Comparison of ENCODE assay signal across 8 mouse cellular contexts in genomic region chr15:85670789-85671700, GRCm38 (mm10).
A peak's percentile ranks its signal among the peaks of the same experiment; 100 is the strongest.
DNase-seq lines count a peak whose midpoint lies in the region; ATAC-seq and TF ChIP-seq lines count a peak whose summit lies in the region.

No protein-coding gene starts in this region.

- WGBS in embryonic facial prominence, embryonic 13.5 days: 0% methylated on average over 97 of the region's 141 CpGs
- WGBS in heart, embryonic 10.5 days: 2% methylated on average over 140 of the region's 141 CpGs
- under 1% methylated on average over 101 of the region's 141 CpGs for WGBS in kidney, embryonic 15.5 days
- WGBS in liver, adult 2 months: 1% methylated on average over 137 of the region's 141 CpGs
- under 1% methylated on average over 128 of the region's 141 CpGs for WGBS in thymus, adult 2 months

- no peak for TF ChIP-seq CTCF in liver, adult 2 months (IDR thresholded peaks at IDR 0.05; ENCODE audit: low read depth, low read length)
- TF ChIP-seq CTCF in thymus, adult 2 months (IDR thresholded peaks at IDR 0.05; ENCODE audit: borderline replicate concordance, control insufficient read depth, extremely low read depth, insufficient read depth, low read length, poor library complexity): no peak

- peaks cover 16% of the 10 kb centered on the region for H3K36me3 ChIP-seq in embryonic facial prominence, embryonic 13.5 days
- no peaks in the 10 kb centered on the region for H3K36me3 ChIP-seq in heart, embryonic 10.5 days
- peaks cover 22% of the 10 kb centered on the region for H3K36me3 ChIP-seq in kidney, embryonic 15.5 days
- no peaks in the 10 kb centered on the region for H3K36me3 ChIP-seq in liver, adult 2 months (ENCODE audit: control insufficient read depth, insufficient read depth, low read length)
- H3K36me3 ChIP-seq in thymus, adult 2 months (ENCODE audit: control insufficient read depth, insufficient read depth, low read length): no peaks in the 10 kb centered on the region; the same call in 1 of the 2 replicates

- peak; percentile 55; the same call in 1 of the 2 replicates for TF ChIP-seq POLR2A in liver, adult 2 months (IDR thresholded peaks at IDR 0.05; ENCODE audit: extremely low read depth, insufficient read depth, low read length)
- TF ChIP-seq POLR2A in thymus, adult 2 months (IDR thresholded peaks at IDR 0.05; ENCODE audit: control insufficient read depth, extremely low read depth, insufficient read depth, low read length, poor library complexity): 0 out of 2 replicates have a peak, but pooled peaks have one; percentile 24

- H3K27me3 ChIP-seq in embryonic facial prominence, embryonic 13.5 days: peaks cover 49% of the 10 kb centered on the region
- H3K27me3 ChIP-seq in heart, embryonic 10.5 days (ENCODE audit: insufficient read depth, poor library complexity, severe bottlenecking): peaks cover 95% of the 10 kb centered on the region
- peaks cover 5% of the 10 kb centered on the region; the same call in 1 of the 2 replicates for H3K27me3 ChIP-seq in kidney, embryonic 15.5 days
- H3K27me3 ChIP-seq in liver, adult 2 months (ENCODE audit: control insufficient read depth, insufficient read depth, low read length): no peaks in the 10 kb centered on the region
- no peaks in the 10 kb centered on the region for H3K27me3 ChIP-seq in thymus, adult 2 months (ENCODE audit: control insufficient read depth, insufficient read depth, low read length)

- peaks cover 51% of the 10 kb centered on the region for H3K4me1 ChIP-seq in embryonic facial prominence, embryonic 13.5 days
- H3K4me1 ChIP-seq in heart, embryonic 10.5 days: peaks cover 24% of the 10 kb centered on the region
- H3K4me1 ChIP-seq in kidney, embryonic 15.5 days: peaks cover 55% of the 10 kb centered on the region
- H3K4me1 ChIP-seq in liver, adult 2 months (ENCODE audit: control insufficient read depth, insufficient read depth, low read length): peaks cover 22% of the 10 kb centered on the region
- H3K4me1 ChIP-seq in thymus, adult 2 months (replicated peaks; ENCODE audit: control insufficient read depth, insufficient read depth, low read length): peaks cover 34% of the 10 kb centered on the region

- peak; percentile 92 for DNase-seq in retina, postnatal 1 day
- DNase-seq in retina, embryonic 14.5 days (ENCODE audit: low spot score): no peak
- DNase-seq in heart, embryonic 10.5 days (ENCODE audit: low spot score): no peak
- DNase-seq in liver, adult 2 months (ENCODE audit: extremely low read depth, low read depth, low spot score): peak; percentile 56
- peak; percentile 34 for DNase-seq in naive thymus-derived CD4-positive, alpha-beta T cell, adult 2 months (ENCODE audit: low read depth)
- DNase-seq in thymus, adult 2 months: peak; percentile 66

- peak overlapping the region; percentile 98 for H3K9ac ChIP-seq in embryonic facial prominence, embryonic 13.5 days
- peak overlapping the region; percentile 98 for H3K9ac ChIP-seq in kidney, embryonic 15.5 days
- H3K9ac ChIP-seq in liver, adult 2 months (ENCODE audit: low read depth, low read length): peak overlapping the region; percentile 99

- ATAC-seq in embryonic facial prominence, embryonic 13.5 days (ENCODE audit: insufficient number of reproducible peaks, insufficient read depth, low FRiP score, low TSS enrichment, low read depth): peak; percentile 72
- ATAC-seq in kidney, embryonic 15.5 days (replicated peaks; ENCODE audit: low FRiP score): peak; percentile 78

- no peaks in the 10 kb centered on the region for H3K9me3 ChIP-seq in embryonic facial prominence, embryonic 13.5 days
- H3K9me3 ChIP-seq in heart, embryonic 10.5 days: no peaks in the 10 kb centered on the region
- no peaks in the 10 kb centered on the region for H3K9me3 ChIP-seq in kidney, embryonic 15.5 days (replicated peaks)

- H3K4me2 ChIP-seq in embryonic facial prominence, embryonic 13.5 days: peak overlapping the region; percentile 84
- H3K4me2 ChIP-seq in kidney, embryonic 15.5 days: peak overlapping the region; percentile 73

- peak overlapping the region; percentile 95 for H3K27ac ChIP-seq in embryonic facial prominence, embryonic 13.5 days
- peak overlapping the region; percentile 82 for H3K27ac ChIP-seq in heart, embryonic 10.5 days
- H3K27ac ChIP-seq in kidney, embryonic 15.5 days: peak overlapping the region; percentile 95
- peak overlapping the region; percentile 97 for H3K27ac ChIP-seq in liver, adult 2 months (replicated peaks; ENCODE audit: insufficient read depth, low read depth, low read length)
- no peak overlapping the region for H3K27ac ChIP-seq in thymus, adult 2 months (ENCODE audit: control insufficient read depth, insufficient read depth, low read length)

- H3K4me3 ChIP-seq in embryonic facial prominence, embryonic 13.5 days: peak overlapping the region; percentile 89
- peak overlapping the region; percentile 80 for H3K4me3 ChIP-seq in heart, embryonic 10.5 days
- peak overlapping the region; percentile 95 for H3K4me3 ChIP-seq in kidney, embryonic 15.5 days (replicated peaks)
- peak overlapping the region; percentile 90 for H3K4me3 ChIP-seq in liver, adult 2 months (ENCODE audit: insufficient read depth, low read depth, low read length)
- peak overlapping the region; percentile 96 for H3K4me3 ChIP-seq in thymus, adult 2 months (ENCODE audit: control insufficient read depth, insufficient read depth, low read length)

- peaks cover 28% of the 10 kb centered on the region for H3K79me2 ChIP-seq in liver, adult 2 months (ENCODE audit: control insufficient read depth, insufficient read depth, low read length)

Comparison
In these comparisons a context has a peak if more than half of its experiments do, and no peak if none do; other contexts are left out.
1. DNase-seq: peak in retina, postnatal 1 day (single experiment), liver, adult 2 months (single experiment), naive thymus-derived CD4-positive, alpha-beta T cell, adult 2 months (single experiment) and thymus, adult 2 months (single experiment); none in retina, embryonic 14.5 days (single experiment) and heart, embryonic 10.5 days (single experiment).
2. Peak in every context shown above with its lines, with median percentiles within 50 percentile points of each other: H3K4me3 ChIP-seq and H3K9ac ChIP-seq.